Mouse (Mus musculus): Measurements from ENCODE around the gene Stat4. TPM values are rescaled to one million over a fixed set of nuclear protein-coding genes. Genes with fewer than 3 reads are reported as not detected.

Stat4 gene
- total RNA-seq, 2 experiments from 2014 or later = 0.47 to 1.1 TPM

DNA sequence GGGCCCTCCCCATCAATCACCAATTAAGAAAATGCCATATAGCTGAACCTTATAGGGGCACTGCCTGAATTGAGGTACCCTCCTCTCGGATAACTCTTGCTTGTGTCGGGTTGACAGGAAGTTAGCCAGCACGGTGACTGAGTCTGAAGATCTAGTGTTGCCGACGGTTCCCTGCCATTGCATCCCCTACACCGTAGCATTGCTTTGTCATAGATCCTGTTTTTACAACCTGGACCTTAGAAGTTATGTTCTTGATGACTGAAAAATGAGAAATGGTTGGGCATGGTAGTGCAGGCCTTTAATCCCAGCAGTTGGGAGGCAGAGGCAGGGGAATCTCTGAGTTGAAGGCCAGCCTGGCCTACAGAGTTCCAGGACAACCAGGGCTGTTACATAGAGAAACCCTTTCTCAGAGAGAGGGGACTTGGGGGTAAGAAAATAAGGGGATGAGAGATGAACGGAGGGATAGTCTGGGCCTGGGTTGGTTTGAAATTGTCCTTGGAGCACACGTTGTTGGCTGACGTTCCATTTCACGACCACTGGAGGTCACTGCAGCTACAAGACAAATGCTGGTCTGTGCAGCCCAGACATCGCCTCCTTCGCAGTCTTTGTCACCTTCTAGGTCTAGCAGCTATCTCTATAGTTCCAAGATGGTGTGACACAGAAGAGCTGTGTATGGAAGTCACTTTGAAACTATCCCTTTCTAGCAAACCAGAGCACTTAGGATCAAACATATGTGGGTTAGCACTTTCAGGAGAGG, 159.4 kb downstream of the Stat4 start:
- peak; percentile 60 to 72 for DNase-seq

DNA sequence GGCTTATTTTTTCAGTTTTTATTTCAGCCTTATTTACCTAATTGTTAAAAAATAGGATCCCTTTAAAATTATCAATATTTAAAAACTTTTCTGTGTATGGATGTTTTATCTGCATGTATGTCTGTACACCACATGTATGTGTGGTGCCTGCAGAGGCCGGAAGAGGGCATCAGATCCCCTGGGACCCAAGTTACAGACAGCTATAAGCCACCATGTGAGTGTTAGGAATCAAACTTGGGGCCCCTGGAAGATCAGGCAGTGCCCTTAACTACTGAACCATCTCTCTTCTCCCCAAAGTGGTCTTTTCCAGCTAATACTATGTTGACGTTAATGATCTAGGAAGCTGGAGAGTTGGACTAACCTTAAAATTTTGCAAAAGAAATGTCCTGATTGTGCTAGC, 160.5 kb downstream of the Stat4 start:
- no peak for DNase-seq

DNA sequence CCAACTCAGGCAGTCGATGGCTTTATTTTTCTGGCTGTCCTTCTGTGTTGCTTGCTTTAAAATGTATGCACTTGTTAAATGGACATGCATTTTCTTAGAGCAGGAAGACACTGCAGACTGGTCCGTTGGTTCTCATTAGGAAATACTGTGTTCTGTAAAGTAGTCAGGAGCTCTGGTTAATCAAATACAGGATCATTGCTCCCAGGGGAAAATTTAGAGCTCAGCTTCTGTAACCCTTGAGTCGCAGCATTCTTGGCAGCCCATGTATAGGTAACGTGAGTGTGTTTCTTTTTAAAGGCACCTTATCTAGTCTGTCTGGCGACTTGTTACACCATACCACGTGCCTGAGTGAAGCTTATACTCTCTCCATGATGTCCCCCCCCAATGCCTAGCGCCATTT, 161.2 kb downstream of the Stat4 start:
- no peak for DNase-seq

DNA sequence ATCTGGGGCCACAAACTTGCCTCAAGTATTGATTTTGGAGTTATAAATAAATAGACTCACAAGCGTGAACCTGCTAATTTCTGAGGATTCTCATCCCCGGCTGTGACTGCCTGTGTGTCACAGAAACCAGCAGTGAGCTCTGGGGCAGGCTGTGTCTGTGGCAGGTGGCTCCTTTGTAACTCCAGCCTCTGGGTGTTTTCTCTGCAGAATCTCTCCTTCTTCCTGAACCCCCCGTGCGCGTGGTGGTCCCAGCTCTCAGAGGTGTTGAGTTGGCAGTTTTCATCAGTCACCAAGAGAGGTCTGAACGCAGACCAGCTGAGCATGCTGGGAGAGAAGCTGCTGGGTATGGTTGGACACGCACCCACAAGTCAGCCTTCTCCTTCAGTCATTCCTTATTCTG, 161.7 kb downstream of the Stat4 start:
- no peak for DNase-seq

DNA sequence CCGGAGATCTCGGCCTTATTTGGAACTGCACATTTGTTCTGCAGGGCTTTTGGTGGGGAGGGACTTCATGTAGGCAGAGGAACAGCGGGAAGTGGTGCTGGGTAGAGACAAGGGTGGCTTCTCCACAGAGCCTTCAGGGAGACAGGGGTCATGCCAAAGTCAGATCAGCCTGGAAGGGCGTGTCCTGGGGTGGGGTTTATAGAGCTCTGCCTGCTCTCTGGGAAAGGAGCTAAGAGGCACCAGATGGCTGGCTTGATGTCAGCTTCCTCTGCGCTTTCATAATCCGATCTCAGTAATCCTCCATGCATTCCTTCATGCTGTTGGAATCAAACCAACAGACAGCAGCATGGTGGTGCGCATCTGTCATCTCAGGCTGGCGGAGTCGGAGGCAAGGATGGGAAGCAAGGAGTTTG, 163.0 kb downstream of the Stat4 start:
- peak; percentile 65 to 82 for DNase-seq

DNA sequence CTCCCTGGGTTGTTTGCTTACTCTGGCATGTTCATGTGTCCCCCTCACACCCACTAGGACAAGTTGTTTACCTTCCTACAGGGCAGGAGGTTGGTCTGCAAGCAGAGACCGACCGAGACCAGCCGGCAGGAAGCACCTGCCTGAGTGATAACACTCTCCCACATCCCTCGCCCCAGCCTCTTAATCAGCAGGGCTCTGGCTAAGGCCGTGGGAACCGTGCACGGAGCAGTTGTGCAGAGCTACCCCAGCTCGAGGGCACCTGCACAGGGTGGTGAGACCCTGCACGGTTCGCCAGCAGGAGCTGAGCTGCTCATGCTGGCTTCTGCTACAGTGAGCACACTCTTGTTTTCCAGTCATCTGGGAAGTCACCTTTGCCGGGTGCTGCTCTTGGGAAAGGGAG, 163.7 kb downstream of the Stat4 start:
- peak in 1 of 2 experiments; percentile 64 for DNase-seq

DNA sequence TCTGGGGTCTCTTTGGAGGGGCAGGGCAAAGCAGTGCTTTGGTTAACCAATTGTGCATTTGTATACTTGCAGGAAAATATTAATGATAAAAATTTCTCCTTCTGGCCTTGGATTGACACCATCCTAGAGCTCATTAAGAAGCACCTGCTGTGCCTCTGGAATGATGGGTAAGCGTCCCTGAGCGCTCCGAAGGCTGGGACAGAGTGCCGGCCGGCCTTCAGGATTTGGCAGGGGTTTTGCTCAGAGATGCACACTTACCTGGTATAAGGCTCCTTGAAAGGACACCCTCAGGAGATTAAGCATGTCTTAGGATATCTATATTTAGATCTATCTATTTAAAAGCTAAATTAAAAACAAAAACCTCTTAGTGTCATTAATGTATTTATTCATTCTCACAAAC, 164.2 kb downstream of the Stat4 start:
- DNase-seq = no peak

DNA sequence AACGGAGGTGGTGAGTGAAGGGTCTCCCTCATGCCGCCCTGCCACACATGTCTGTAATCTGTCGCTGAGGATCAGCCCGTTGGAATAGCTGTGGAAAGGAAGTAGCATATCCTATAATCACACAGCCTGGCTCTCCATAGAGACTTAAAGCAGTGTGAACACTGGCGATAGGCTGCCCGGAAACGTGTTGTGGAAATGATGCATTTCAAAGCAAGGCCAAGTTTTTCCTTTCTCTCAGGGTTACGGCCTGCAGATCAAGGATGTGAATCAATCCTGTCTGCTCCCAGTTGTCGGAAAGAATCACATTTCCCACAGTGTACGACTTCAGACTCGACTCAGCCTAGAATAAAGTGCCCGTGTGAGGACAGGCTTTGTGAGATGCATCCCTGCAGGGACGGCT, 165.4 kb downstream of the Stat4 start:
- DNase-seq = peak in 1 of 2 experiments; percentile 57

DNA sequence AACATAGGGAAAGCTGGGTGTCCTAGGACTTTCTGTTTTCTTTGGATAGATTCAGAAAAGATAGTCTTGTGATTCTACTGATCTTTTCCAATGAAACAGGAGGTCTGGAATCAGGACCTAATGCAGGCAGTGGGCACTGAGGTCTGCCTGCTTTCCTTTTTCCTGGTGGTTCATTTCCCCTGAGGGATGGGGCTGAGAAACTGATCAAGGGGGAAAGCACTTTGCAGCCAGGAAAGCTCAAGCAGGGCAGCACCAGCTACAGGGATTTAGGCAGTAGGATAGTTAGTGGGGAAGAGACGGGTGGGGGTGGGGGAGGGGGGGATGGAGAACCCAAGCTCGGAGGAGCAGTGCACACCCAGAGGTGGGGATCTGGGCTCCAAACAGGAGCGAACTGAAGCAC, 166.0 kb downstream of the Stat4 start:
- no peak for DNase-seq

DNA sequence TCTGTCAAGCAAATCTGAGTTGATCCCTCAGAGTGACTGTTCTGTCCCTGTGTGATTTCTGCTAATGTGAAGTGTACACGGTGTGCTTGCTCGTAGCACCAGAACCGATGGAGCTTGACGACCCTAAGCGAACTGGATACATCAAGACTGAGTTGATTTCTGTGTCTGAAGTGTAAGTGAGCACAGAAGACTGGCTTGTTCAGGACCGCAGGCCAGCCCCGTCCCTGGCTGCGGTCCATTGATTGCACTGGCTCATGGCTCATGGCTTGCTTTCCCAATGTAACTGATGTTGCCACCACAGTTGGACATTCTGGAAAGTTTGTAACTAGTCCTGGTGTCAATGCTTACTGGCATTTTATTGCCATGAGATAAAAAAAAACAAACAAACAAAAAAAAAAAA, 167.9 kb downstream of the Stat4 start:
- no peak for DNase-seq

DNA sequence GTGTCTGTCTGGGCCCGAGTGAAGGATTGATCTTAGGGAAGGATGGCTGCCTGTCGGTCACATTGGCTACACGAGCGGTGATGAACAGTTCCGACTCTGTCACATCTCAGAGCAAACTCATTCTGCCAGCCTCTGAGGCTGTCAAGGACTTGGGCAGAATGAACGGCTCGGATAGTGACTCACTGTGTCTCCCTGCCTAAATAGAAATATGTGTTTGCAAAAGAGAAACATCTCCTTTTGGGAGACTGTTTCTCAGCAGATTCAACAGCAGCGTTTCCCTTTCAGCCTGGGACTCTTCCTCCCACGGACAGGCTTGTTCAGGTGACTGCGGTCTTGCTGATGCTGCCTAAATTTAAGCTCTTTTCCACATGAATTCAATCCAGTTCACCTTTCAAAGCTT, 169.4 kb downstream of the Stat4 start:
- no peak for DNase-seq

Other genes starting within 250 kb of the Stat4 start
- gene Myo1b, start 71.1 kb upstream of the Stat4 start, total RNA-seq (2021) = 10 to 100 TPM; 24.8 to 30.0 TPM
- gene Stat1, start 132.3 kb downstream of the Stat4 start, total RNA-seq (2021) = 10 to 100 TPM; 31.9 to 39.9 TPM
- 10 to 100 TPM; 86.2 to 98.2 TPM for gene Gls, start 246.1 kb downstream of the Stat4 start, total RNA-seq (2021)